Mouse (Mus musculus) heart, adult 18-20 months (tissue): ENCODE results near the gene Ccng1. TPM values are rescaled to one million over a fixed set of nuclear protein-coding genes. Genes with fewer than 3 reads are reported as not detected.
"Not testable (repeated sequence)": the region's sequence is repeated elsewhere in the genome, so short reads cannot be mapped to it uniquely, and the experiment has no call there.

Experiments
- DNase-seq, 2 experiments: peaks; one replicate each; pipeline ENCODE4 v3.0.0; 2021 to 2022; ENCODE audit warnings: mixed read lengths in 1 of 2
- total RNA-seq, 2 experiments: library from RNA; stranded (reverse); gene quantifications; 2 replicates each; pipeline ENCODE4 v1.2.3; 2021

Ccng1 gene
- total RNA-seq, 2 experiments from 2014 or later: 495 to 546 TPM

DNA sequence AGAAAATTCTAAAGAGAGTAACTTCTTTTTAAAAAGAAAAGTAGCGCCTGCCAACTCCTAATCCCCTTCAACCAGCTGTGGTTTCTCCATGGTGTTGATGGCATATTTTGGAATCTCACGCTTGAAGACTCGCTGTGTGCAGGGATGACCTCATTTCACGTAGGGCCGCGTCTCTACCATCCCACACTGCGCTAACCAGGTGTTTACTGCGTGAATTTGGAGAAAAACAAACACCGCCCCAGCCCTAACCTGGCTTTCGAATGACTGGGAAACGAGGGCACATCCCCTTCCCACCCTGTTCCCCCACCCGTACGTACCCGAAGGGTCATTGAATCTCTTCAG, 22.1 kb downstream of the Ccng1 start:
- DNase-seq: no peak

GRCm38 (mm10) chr11:40718324-40718723, 36.8 kb downstream of the Ccng1 start:
- no peak for DNase-seq

DNA sequence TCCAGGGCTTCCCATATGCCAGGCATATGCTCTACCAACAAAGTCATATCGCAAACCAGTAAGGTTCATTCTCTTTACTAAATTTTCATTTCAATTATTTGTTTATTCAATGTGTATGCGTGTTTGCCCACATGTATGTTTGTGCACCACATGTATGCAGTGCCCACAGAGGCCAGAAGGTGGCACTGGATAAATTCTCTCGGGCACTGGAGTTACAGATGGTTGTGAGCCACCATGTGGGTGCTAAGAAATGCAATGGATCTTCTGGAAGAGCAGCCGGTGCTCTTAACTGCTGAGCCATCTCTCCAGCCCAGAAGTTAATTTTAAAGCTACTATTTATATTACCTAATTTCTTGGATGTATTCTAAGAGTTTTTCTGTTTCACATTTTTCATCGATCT, 39.6 kb downstream of the Ccng1 start:
- DNase-seq: no peak

DNA sequence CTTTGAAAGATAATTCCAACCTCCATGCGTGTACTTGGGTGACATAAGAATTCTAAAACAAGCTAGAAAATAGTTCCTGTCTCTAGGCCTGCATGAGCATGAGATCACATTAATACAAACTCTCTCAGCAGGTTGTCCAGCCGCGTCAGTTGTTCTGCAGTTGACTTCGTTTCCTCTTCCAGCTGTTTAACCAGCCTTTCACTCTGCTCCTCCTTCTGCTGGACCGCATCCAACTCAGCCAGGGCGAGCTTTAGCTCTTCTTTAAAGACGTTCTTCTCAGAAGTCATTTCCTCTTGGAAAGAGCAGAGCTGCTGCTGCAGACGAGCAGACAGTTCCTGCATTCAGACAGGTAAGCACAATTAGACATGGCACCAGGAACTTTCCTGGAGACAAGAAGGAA, 41.3 kb downstream of the Ccng1 start:
- peak; percentile 22 to 43 for DNase-seq

- DNase-seq: not testable (repeated sequence)
Observed at GRCm38 (mm10) chr11:40709899-40710298, 45.2 kb downstream of the Ccng1 start.

Other genes with a start within 250 kb of the Ccng1 start
- gene Mat2b, start 60.1 kb downstream of the Ccng1 start, total RNA-seq: 10 to 100 TPM; 94.5 to 96.3 TPM
- gene Hmmr, start 21.9 kb downstream of the Ccng1 start, total RNA-seq: under 1 TPM; 0.25 to 0.49 TPM
- gene Nudcd2, start 21.6 kb downstream of the Ccng1 start, total RNA-seq: 10 to 100 TPM; 14.0 to 16.8 TPM